Mouse (Mus musculus) cerebellum, adult 9-11 months (tissue): ENCODE results near the gene Ceacam9.

ENCODE experiments used
- DNase-seq: peaks from one replicate; pipeline ENCODE4 v3.0.0; 2022

Ceacam9 gene

GRCm38 (mm10) chr7:16745373-16745772 is 23.6 kb downstream of the Ceacam9 start:
- DNase-seq: no peak

- peak; percentile 47 for DNase-seq
These were observed 24.4 kb downstream of the Ceacam9 start for GRCm38 (mm10) chr7:16746093-16746492.

- no peak for DNase-seq
These were observed 25.9 kb downstream of the Ceacam9 start for GRCm38 (mm10) chr7:16747656-16748055.

GRCm38 (mm10) chr7:16752016-16752415 is 30.3 kb downstream of the Ceacam9 start:
- no peak for DNase-seq

- no peak for DNase-seq
These were observed 33.8 kb downstream of the Ceacam9 start for GRCm38 (mm10) chr7:16755362-16756017.

GRCm38 (mm10) chr7:16758872-16759574 is 37.3 kb downstream of the Ceacam9 start:
- no peak for DNase-seq

- DNase-seq: no peak
These were observed 38.6 kb downstream of the Ceacam9 start for GRCm38 (mm10) chr7:16760292-16760691.

GRCm38 (mm10) chr7:16761005-16761481 is 39.3 kb downstream of the Ceacam9 start:
- no peak for DNase-seq

GRCm38 (mm10) chr7:16761630-16762029 is 39.9 kb downstream of the Ceacam9 start:
- DNase-seq: no peak

DNA sequence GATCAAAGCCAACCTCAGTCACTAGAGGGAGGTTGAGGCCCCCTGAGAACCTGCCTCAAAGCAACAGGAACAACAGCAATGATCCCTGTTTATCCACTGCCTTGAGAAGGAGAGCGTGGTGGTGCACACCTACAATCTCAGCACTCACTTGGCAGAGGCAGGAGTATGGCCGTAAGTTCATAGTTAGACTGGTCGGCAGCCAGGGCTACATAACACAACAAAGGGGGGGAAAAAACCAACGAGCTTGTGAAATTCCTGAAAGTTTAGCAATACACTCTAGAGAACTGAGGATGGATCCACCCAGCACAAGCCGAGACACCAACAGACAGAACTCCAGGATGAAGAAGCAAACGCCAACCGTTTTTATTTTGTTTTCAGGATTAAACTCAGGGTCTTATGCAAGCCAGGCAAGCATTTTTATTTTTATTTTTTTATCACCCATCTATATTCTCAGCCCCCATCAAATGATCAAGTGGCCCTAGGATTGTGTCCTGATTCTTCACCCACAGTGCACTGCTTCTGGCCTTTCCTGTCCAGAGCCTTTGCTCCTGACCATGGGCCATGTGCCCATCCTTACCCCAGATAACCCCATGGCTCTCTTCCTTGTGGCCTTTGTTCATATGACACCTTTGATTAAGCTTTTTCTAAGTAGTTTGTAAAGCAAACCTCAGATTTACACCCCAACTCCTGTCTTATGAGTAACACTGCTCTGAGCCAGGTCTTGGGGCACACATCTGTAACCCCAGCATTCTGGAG is 41.9 kb downstream of the Ceacam9 start:
- no peak for DNase-seq

DNA sequence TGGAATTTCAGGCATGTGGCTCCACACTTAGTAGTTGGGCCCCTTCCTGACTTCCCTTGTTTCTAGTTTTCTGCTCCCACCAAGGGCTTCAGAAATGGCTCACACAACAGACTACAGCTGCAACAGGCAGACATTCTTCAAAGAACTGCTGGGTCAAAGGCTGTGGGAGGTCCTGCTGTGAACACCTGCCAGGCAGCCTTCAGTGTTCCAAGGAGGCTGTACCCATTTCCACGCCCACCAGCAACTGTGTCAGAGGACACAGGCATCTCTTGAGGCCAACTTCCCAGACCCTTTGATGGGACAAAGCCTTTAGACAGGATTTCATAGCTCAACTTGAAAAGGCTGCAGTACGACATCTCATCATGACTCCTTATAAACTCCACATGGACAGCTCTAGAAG is 44.7 kb downstream of the Ceacam9 start:
- no peak for DNase-seq
